Mouse (Mus musculus): ENCODE results near the gene Fgfr2.

GRCm38 (mm10) chr7:132773011-132773705 is 350.0 kb downstream of the Fgfr2 start:
- TF ChIP-seq CTCF (IDR thresholded peaks at IDR 0.05; ENCODE audit: low read depth), result no peak
- TF ChIP-seq EP300 (IDR thresholded peaks at IDR 0.05; ENCODE audit: low read depth), result no peak

All from liver, postnatal 0 days (tissue).